18 mouse cellular contexts compared by ENCODE assay signal in the genomic region with DNA sequence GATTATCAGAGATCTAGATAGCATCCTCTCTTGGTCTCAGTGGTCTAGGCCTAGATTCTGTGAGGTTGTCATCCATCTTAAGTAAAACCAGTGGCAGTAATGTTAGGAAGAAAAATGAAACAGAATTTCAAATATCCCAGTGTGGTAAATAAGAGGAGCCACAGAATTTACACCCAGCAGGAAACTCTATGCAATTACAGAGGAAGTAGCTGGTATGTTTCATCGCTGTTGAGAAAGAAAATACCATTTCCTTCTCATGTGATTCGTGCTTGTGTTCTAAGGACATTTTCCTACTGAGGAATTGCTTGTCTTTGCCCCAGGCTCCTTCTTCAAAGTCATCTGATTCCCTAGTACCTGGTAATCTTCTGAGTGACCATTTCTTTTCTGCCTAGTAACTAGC.
DNase-seq lines count a peak whose midpoint lies in the region; ATAC-seq lines count a peak whose summit lies in the region.
"Had no signal": no experiment of that assay in that cellular context is flagged by ENCODE, and none has a peak within 500 bp of the region (broad histone marks: within the 10 kb centered on the region; RNA-seq: fewer than 3 reads in every experiment).

No protein-coding gene starts in this region.

- H3K4me2 ChIP-seq in liver, embryonic 16.5 days (ENCODE audit: low read depth, low read length): no peak overlapping the region
- H3K4me2 ChIP-seq in neural tube, embryonic 13.5 days: no peak overlapping the region
- no peak overlapping the region for H3K4me2 ChIP-seq in neural tube, embryonic 15.5 days
- H3K4me2 ChIP-seq: forebrain, embryonic 15.5 days; hindbrain, embryonic 12.5 days; kidney, embryonic 15.5 days; liver, embryonic 13.5 days had no signal

- H3K9me3 ChIP-seq in liver, embryonic 16.5 days (replicated peaks; ENCODE audit: control insufficient read depth, low read length): no peaks in the 10 kb centered on the region
- no peaks in the 10 kb centered on the region for H3K9me3 ChIP-seq in neural tube, embryonic 13.5 days
- H3K9me3 ChIP-seq in neural tube, embryonic 15.5 days (replicated peaks): no peaks in the 10 kb centered on the region
- H3K9me3 ChIP-seq: forebrain, embryonic 15.5 days; hindbrain, embryonic 12.5 days; kidney, embryonic 15.5 days; limb, embryonic 10.5 days; liver, embryonic 13.5 days had no signal

- 0 out of 2 replicates have a peak overlapping the region, but pooled peaks have one; percentile 23 for H3K27ac ChIP-seq in liver, embryonic 16.5 days (ENCODE audit: low read length)
- H3K27ac ChIP-seq in neural tube, embryonic 13.5 days (replicated peaks): peak overlapping the region; percentile 23; the same call in 1 of the 2 replicates
- H3K27ac ChIP-seq in neural tube, embryonic 15.5 days (replicated peaks): no peak overlapping the region
- H3K27ac ChIP-seq: forebrain, embryonic 15.5 days; hindbrain, embryonic 12.5 days; limb, embryonic 10.5 days; liver, embryonic 13.5 days had no signal

- H3K27me3 ChIP-seq in liver, embryonic 16.5 days (ENCODE audit: control insufficient read depth, insufficient read depth, low read depth, low read length): no peaks in the 10 kb centered on the region
- H3K27me3 ChIP-seq in neural tube, embryonic 13.5 days: no peaks in the 10 kb centered on the region
- no peaks in the 10 kb centered on the region for H3K27me3 ChIP-seq in neural tube, embryonic 15.5 days (replicated peaks)
- H3K27me3 ChIP-seq: forebrain, embryonic 15.5 days; hindbrain, embryonic 12.5 days; kidney, embryonic 15.5 days; liver, embryonic 13.5 days had no signal

- DNase-seq in heart, adult 11 months: peak; percentile 64
- no peak for DNase-seq in heart, postnatal 36 days
- DNase-seq in liver: no peak
- DNase-seq in retina, postnatal 1 day: no peak
- DNase-seq: adrenal gland, adult 2 months; cerebellum, adult 2 months; liver, embryonic 13.5 days; thymus, postnatal 4 days had no signal

- H3K4me3 ChIP-seq in liver, embryonic 16.5 days (ENCODE audit: low read depth, low read length): no peak overlapping the region
- H3K4me3 ChIP-seq in neural tube, embryonic 13.5 days: no peak overlapping the region
- H3K4me3 ChIP-seq in neural tube, embryonic 15.5 days (replicated peaks): no peak overlapping the region
- H3K4me3 ChIP-seq: erythroblast, embryonic 14.5 days; forebrain, embryonic 15.5 days; hindbrain, embryonic 12.5 days; kidney, embryonic 15.5 days; limb, embryonic 10.5 days; liver, embryonic 13.5 days had no signal

- intact Hi-C loops in heart, postnatal 36 days (cut with DNase I): loop anchor here (5.0 kb wide), 1 partner anchor 34 kb away; no protein-coding TSS in a partner anchor

- ATAC-seq in liver, embryonic 16.5 days (ENCODE audit: low read depth): no peak
- no peak for ATAC-seq in neural tube, embryonic 13.5 days (ENCODE audit: low read depth)
- ATAC-seq in neural tube, embryonic 15.5 days (ENCODE audit: low FRiP score): no peak
- ATAC-seq in frontal cortex, adult (ENCODE audit: low TSS enrichment): no peak
- ATAC-seq: forebrain, embryonic 15.5 days; intestine, embryonic 16.5 days had no signal

- H3K9ac ChIP-seq in liver, embryonic 16.5 days (ENCODE audit: low read depth, low read length): no peak overlapping the region
- no peak overlapping the region for H3K9ac ChIP-seq in neural tube, embryonic 13.5 days
- H3K9ac ChIP-seq in neural tube, embryonic 15.5 days (replicated peaks): no peak overlapping the region
- H3K9ac ChIP-seq: forebrain, embryonic 15.5 days; hindbrain, embryonic 12.5 days; kidney, embryonic 15.5 days; liver, embryonic 13.5 days had no signal

- WGBS in liver, embryonic 16.5 days (ENCODE audit: insufficient replicate concordance): 30% methylated on average over 2 of the region's 2 CpGs
- WGBS in neural tube, embryonic 13.5 days: 69% methylated on average over 2 of the region's 2 CpGs
- WGBS in neural tube, embryonic 15.5 days: 68% methylated on average over 2 of the region's 2 CpGs

- no peaks in the 10 kb centered on the region for H3K4me1 ChIP-seq in liver, embryonic 16.5 days (ENCODE audit: control insufficient read depth, low read depth, low read length)
- H3K4me1 ChIP-seq in neural tube, embryonic 13.5 days (replicated peaks): peaks cover 50% of the 10 kb centered on the region
- H3K4me1 ChIP-seq in neural tube, embryonic 15.5 days: peaks cover 34% of the 10 kb centered on the region
- H3K4me1 ChIP-seq: liver, embryonic 13.5 days had no signal

- H3K36me3 ChIP-seq in liver, embryonic 16.5 days (ENCODE audit: control insufficient read depth, insufficient read depth): no peaks in the 10 kb centered on the region
- peaks cover 15% of the 10 kb centered on the region for H3K36me3 ChIP-seq in neural tube, embryonic 13.5 days
- H3K36me3 ChIP-seq in neural tube, embryonic 15.5 days: 0 out of 2 replicates have a peak, but pooled peaks cover 2% of the 10 kb centered on the region
- H3K36me3 ChIP-seq: forebrain, embryonic 15.5 days; hindbrain, embryonic 12.5 days; liver, embryonic 13.5 days had no signal
